Mouse (Mus musculus) induced T-regulatory cell, adult 2 months (primary cell): ENCODE data around the gene Usp12.

Experiments
- DNase-seq: peaks from one replicate; pipeline ENCODE4 v3.0.0-alpha.2; 2012; ENCODE audit warnings: low read depth

The Usp12 gene

DNA sequence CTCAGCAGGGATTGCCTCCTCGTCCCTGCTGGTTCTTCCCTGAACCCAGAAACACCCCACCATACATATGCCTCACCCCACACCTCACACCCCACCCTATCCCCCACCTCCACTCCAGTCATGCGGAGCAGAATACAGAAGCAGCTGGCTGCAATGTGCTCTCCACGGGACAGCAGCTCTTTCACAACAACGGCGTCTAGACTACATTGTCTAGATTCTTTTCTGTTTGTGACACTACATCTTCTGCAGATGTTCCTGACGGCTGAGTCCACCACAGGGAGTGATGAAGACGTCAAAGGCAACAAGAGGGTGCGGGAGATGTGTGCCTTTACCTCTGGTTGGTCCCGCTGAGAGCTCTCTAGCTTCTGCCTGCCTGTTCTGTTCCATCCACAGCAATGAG, 3.2 kb upstream of the Usp12 start:
- no peak for DNase-seq

DNA sequence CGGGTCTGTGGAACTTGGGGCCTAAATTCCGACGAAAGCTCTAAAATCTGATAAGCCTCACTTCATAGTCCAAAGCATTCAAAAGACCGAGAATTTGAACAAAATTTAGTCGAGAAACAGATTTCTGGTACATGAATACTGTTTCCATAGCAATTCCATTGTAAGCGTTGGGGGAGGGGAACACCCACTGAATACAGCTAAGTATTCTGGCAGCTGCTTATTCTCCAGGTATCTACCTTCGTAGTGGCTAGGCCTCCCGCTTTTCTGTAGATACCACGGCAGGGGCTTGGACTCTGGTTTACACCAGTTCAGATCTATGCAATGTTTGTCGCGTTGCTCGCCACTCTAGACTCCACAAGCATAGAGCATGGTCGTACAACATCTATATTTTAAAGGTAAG, 922 bp upstream of the Usp12 start:
- no peak for DNase-seq

DNA sequence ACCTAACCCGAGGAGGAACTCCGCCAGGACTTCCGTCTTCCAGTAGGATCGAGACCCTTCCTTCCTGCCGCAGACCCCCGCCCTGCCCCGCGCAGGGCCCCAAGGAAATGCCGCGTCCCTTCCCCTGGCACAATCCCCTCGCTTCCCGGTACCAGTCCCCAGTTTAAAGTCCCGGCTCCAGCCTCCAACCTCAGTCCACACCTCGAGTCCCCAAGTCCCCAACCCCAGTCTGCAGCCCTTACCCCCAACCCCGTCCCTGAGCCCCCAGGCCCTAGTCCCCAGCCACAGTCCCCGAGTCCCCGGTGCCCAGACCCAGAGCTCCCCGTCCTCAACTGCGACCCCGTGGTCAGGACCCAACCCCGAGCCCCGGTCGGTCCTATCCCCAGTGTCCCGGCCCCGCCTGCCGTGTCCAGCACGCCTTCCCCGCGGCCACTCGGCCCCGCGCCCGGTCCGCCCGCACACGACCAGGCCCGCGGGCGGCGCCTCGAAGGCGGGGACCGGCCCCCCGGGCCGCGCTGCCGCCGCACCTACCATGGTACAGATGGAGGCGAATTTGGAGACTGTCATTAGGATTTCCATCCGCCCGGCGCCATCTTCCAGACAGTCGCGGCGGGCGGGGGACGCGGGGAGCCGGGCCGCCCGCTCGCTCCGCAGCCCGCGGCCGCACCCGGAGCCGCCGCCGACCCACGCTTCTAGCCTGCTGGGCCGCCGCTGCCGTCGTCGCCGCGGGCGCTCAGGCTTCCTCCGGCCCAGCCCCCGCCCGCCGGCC, 538 bp downstream of the Usp12 start:
- peak; percentile 60 for DNase-seq

DNA sequence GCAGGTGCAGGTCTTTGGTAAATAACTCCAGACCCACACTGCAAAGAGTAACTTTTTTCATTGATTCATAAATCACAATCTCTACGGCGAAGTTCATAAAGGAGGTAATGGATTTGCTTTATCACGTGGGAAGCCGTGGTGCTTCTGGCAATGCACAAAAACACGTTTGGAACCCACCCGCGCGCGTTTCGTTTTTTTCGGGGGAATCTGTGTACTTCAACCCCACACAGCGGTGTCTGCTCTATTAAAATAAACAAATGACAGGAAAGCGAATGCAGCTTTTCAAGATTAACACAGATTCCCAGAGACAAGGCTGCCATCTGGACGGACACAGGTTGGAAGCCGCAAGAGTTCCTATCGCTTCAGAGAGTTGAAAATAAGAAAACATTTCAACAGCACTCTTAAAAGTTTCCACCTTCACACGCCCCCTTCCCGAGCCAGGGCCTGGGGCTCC, 1.1 kb downstream of the Usp12 start:
- no peak for DNase-seq

GRCm38 (mm10) chr5:146792140-146792791, 2.5 kb downstream of the Usp12 start:
- peak; percentile 31 for DNase-seq

DNA sequence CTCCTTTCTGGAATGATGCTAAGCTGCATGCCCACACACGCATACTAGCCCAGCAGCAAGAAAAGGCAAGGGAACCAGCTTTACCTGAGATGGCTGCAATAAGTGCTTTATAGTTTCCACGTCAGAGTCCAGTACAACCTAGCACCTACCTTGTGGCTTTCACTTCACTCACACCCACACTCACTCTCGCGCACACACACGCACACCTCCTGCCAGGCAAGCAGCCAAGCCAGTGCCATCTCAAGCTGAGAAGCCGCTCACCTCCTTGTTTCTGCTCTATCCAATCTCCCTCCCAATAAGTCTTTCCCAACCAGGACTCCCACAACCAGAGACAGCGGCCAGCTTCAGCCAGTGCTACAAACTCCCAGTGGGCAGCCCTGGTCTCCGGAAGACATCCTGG, 3.9 kb downstream of the Usp12 start:
- DNase-seq, result no peak

- no peak for DNase-seq
Measured at GRCm38 (mm10) chr5:146789413-146789812, 5.4 kb downstream of the Usp12 start.

DNA sequence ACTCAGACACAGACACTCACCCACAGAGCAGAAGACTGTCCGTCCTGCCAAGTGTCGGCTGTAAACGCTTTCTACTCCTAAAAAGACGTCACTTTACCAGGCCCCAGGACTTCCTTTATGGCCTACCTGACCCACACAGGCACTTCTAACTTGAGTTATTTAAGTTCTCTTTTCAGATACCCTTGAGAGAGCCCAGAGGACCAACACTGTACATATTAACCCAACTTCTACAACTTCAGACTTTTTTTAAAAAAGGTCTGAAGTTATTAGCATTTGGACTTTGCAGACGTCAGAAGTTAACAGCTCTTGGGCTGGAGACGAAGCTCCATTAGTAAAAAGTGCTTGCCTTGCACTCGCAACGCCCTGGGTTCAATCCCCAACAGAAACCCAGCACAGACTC, 8.7 kb downstream of the Usp12 start:
- DNase-seq, result no peak

- DNase-seq, result no peak
Measured at GRCm38 (mm10) chr5:146783891-146784290, 10.9 kb downstream of the Usp12 start.

DNA sequence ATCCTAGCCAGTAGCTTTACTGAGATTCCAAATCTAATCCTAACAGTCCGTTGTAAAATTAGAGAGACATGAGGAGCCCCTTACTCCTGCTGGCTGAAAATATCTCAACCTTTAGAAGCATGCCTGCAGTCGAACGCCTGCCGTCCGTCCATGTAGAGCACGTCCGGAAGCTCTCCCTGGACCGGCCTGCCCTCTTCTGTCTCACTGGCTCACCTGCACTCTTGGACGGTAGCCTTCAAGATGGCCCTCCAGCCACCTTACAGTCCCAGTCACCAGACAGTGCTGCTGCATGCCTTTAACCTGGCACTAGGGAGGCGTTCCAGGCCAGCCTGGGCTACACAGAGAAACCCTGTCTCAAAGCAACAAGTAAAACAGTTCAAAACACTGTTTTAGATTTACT, 11.5 kb downstream of the Usp12 start:
- no peak for DNase-seq

GRCm38 (mm10) chr5:146781663-146782062, 13.1 kb downstream of the Usp12 start:
- peak; percentile 89 for DNase-seq

DNA sequence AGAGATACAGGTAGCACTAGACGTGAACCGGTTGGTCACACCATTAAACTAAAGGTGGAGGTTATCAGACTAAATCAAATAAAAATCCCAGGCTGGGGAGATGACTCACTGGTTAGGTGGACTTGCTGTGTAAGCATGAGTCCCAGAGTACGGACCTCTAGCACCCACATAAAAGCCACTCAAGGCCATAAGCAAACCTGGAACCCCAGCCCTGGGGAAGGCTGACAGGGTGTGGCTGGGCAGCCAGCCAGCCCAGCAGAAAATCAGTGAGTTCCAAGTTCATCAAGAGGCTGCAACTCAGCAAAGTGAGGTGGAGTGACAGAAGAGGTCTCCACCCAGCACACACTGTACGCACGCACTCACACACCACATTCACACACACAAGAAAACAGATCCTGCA, 14.9 kb downstream of the Usp12 start:
- no peak for DNase-seq

DNA sequence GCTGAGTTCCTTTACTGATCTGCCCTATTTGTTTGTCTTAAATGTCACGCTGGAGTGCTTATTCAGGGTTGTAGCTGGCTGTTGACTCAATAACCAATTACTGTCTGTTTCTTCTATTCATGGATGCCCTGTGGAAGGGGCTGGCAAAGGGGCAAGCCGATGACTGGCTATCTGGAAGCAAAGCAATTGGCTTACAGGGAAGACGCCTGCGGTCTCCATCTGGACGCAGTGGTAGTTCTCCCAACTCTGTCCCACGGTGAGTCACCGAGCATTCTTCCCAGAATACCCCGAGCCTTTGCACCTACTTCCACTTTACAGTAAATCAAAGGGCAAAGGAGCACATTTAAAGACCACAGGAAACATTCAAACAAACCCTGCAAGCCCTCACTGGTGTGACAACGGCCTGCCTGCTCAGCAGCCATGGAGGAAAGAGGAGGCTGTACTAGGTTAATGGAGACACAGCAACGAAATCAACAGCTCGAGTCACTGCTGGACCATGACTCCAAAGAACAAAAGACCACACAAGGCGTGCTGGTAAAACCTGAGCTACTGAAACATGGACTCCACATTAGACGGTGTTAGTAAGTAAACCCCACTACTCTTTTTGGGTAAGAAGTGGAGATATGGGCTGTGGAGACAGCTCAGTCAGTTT, 17.7 kb downstream of the Usp12 start:
- no peak for DNase-seq

DNA sequence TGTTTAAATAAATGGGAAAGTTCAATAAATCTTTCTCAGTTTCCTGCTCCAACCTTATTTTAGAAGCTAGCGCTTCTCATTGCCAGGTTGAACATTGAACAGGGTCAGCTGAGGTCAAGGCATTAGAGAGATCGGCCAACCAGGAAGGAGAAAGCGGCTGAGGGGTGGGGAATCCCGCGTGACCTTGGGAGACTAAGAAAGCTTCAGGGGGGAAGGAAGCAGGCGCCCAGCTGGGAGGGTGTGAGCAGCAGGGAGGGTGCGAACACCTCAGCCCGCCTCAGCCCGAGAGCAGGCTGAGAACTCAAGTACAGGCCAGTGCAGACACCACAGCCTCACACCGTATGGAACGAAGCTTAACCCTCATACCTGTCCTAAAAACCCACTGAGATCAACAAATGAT, 22.8 kb downstream of the Usp12 start:
- DNase-seq, result no peak

DNA sequence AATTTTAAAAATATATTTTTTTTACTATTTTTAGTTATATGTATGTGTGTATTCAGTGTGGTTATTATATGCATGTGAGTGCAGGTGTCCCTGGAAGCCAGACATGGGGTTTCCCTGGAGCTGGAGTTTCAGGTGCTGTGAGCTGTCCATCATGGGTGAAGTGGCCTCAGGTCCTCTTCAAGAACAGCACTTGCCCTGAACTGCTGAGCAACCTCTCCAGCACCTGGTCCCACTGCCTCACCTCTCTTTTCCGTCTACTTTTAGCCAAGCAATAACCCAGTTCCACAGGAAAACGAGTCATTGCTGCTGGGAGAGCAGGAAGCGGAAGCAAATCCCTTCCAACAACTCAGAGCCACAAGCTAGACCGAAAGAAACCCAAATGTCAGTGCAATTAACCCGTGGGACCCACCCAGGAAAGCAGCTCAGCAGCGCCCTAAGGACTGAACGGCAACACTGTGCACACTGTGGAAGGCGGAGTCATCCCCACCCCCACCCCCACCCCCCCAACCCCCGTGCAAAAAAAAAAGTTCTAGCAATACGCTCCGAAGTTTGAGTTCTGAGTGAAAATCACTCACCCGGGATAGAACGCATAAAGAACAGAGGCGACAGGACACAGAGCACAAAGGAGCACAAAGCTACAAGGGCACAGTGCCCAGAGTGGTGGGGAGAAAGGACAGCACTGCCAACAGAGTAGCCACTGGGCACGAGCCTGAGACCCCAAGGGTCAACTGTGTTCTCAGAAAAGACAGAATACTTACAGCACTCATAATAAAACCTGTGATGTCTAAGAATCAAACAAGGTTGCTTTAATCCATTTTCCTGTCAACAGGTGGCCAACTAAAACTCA, 24.6 kb downstream of the Usp12 start:
- DNase-seq, result no peak

DNA sequence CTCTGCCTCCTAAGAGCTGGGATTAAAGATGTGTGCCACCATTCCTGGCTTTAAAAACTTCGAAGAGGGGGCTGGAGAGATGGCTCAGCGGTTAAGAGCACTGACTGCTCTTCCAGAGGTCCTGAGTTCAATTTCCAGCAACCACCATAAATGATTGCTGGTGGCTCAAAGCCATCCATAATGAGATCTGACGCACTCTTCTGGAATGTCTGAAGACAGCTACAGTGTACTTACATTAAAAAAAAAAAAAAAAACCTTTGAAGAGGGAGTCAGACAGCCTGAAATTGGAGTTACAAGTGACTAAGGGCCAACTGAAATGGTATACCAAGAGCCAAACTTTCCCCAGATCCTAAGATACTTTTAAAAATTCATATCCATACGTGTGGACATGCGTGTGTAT, 29.0 kb downstream of the Usp12 start:
- DNase-seq, result no peak

- no peak for DNase-seq
Measured at GRCm38 (mm10) chr5:146759159-146759558, 35.6 kb downstream of the Usp12 start.

GRCm38 (mm10) chr5:146757921-146758320, 36.9 kb downstream of the Usp12 start:
- DNase-seq, result no peak

- no peak for DNase-seq
Measured at GRCm38 (mm10) chr5:146757316-146757715, 37.5 kb downstream of the Usp12 start.

GRCm38 (mm10) chr5:146753181-146753580, 41.6 kb downstream of the Usp12 start:
- DNase-seq, result no peak

GRCm38 (mm10) chr5:146750958-146751357, 43.8 kb downstream of the Usp12 start:
- DNase-seq, result no peak

DNA sequence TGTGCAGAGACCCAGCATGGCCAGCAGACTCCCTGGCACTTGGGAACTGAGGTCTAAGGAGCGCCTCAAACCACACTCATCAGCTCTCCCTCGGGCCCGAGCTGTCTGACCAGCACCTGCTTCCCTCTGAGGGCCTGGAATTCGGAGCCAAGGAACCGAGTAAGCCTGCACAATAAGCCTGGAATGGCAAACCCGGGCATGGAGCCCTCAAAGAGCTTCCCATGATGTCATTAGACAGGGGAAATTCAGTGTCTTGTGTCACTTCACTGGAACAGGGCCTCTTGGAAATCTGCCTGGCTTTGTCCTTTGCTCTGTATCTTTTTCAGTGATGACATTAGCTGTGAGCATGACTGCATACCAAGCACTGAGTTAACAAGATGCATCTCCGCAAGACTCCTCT, 44.5 kb downstream of the Usp12 start:
- no peak for DNase-seq
